Mouse (Mus musculus) liver, embryonic 14 days (tissue): ENCODE results near the gene Naalad2. TPM values are rescaled to one million over a fixed set of nuclear protein-coding genes. Genes with fewer than 3 reads are reported as not detected.

Experiments used
- polyA plus RNA-seq: library from polyadenylated mRNA; depleted of rRNA; stranded (reverse); fragments of >200 nt; gene quantifications from 2 replicates; pipeline ENCODE4 v1.2.3, GENCODE M21; 2012; rRNA removed

Gene Naalad2
- polyA plus RNA-seq, result 0.25 and 0.35 TPM in 2 replicates

DNA sequence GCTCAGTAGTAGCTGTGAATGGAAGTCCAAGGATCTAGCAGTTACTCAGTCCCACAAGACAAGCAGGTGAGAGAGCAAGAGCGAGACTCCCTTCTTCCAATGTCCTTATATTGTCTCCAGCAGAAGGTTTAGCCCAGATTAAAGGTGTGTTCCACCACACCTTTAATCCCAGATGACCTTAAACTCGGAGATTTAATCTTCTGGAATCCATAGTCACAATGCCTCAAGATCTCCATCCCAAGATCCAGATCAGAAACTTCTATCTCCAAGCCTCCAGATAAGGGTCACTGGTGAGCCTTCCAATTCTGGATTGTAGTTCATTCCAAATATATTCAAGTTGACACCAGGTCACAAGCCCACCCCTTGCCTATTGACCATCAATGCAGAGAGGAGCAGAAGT is at the start of gene Naalad2:
Gene Naalad2, minus strand, starts transcription at position 101 of the 400 bp plus-strand sequence.

DNA sequence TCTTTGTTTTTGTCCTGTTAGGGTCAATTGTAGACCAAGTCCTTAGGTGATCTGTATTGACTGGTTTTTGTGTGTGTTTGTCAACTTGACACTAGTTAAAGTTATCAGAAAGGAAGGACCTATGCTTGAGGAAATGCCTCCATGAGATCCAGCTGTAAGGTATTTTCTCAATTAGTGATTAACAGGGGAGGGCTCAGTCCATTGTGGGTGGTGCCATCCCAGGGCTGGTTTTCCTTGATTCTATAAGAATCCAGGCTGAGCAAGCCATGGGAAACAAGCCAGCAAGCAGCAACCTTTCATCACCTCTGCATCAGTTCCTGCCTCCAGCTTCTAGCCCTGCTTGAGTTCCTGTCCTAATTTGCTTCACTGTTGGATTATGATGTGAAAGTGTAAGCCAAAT is 27.6 kb upstream of the Naalad2 start, which contains the start of gene Mbd3l2:
Gene Mbd3l2, plus strand, starts transcription at position 301 of the 400 bp plus-strand sequence.

DNA sequence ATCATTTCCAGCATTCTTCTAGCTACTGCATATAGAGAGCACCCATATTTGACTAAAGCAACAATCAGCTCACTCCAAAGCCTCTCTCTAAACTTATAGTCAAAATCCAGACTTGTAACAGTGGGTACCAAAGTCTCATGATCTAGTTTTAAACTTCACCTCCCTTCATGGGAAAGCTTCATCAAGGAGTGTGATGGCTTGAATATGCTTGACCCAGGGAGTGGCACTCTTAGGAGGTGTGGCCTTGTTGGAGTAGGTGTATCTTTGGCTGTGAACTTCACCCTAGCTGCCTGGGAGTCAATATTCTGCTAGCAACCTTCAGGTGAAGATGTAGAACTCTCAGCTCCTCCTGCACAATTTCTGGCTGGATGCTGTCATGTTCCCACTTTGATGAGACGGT is 1.3 kb upstream of the Naalad2 start, which contains the start of gene Ubtfl1:
Gene Ubtfl1, plus strand, starts transcription at position 301 of the 400 bp plus-strand sequence.

DNA sequence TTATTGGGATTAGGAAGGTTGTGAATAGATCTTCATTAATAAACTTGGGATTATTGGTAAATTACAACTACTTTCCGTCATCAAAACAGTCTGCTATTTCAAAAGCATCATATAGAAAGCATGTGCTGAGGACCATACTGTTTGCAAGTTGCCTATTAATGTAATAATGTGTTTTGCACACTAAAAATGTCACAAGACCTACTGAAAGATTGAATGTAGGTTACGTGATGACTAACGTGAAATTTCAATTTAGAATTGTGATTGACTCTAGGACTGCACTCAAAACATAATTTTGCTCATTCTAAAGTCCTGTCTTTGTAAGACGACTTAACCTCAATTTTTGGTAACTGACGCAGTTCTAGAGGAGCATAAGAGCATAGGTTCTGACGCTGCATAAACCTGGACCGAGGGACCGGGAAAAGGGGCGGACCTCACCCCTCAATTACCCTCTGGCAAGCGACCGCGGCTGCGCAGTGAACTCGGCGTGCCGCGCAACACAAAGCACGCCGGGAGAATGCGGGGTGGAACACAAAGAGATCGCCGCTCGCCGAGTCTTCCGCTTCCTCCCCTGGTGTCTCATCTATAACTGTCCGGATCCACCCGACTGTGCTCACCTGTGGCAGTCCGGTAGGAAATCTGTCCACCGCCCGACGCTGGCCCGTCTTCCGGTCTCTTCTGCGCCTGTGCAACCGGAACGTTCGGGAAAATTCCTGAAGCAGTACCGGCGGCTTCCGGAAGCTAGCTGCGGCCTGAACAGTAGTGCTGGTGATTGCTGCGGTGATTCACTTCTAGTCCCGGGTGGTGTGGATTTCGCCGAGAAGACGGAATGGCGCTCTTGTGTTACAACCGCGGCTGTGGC is 111.0 kb downstream of the Naalad2 start, which contains the start of gene Chordc1:
Gene Chordc1, plus strand, starts transcription at position 555 of the 859 bp plus-strand sequence.

Other genes starting within 250 kb of the Naalad2 start
- gene Chordc1, start 110.9 kb downstream of the Naalad2 start, polyA plus RNA-seq, result 14.1 and 16.0 TPM in 2 replicates
- not detected in 2 replicates for gene Ubtfl1, start 1.4 kb upstream of the Naalad2 start, polyA plus RNA-seq
- gene Mbd3l2, start 27.7 kb upstream of the Naalad2 start, polyA plus RNA-seq, result not detected in 2 replicates
- gene Zfp558, start 75.3 kb upstream of the Naalad2 start, polyA plus RNA-seq, result 0.23 and 0.44 TPM in 2 replicates
- not detected in 2 replicates for gene Mbd3l1, start 75.4 kb upstream of the Naalad2 start, polyA plus RNA-seq